Mouse (Mus musculus): ENCODE measurements around the gene Dnajc25. TPM values are rescaled to one million over a fixed set of nuclear protein-coding genes. Genes with fewer than 3 reads are reported as not detected.

The Dnajc25 gene
- polyA plus RNA-seq, 1 experiment from 2014 or later = 6.9 TPM

GRCm38 (mm10) chr4:59011446-59011845 lies 16.6 kb downstream of the Dnajc25 start:
- no peak for ATAC-seq (ENCODE audit: low read depth)
- no peak overlapping the region for H3K27ac ChIP-seq (ENCODE audit: low read depth, low read length)

GRCm38 (mm10) chr4:59015181-59015580 lies 20.3 kb downstream of the Dnajc25 start:
- Histone ChIP-seq H3K27ac (ENCODE audit: low read depth, low read length) (no peak overlapping the region), H3K4me1 (ENCODE audit: control insufficient read depth, insufficient read depth, low read length) (no peaks in the 10 kb centered on the region), H3K9ac (replicated peaks; ENCODE audit: low read depth, low read length) (no peak overlapping the region), H3K27me3 (ENCODE audit: control insufficient read depth, insufficient read depth, low read length) (no peaks in the 10 kb centered on the region), H3K9me3 (ENCODE audit: control insufficient read depth, low read length) (no peaks in the 10 kb centered on the region), H3K4me3 (ENCODE audit: low read depth, low read length) (no peak overlapping the region), H3K36me3 (ENCODE audit: control insufficient read depth, insufficient read depth, low read length) (peaks cover 6% of the 10 kb centered on the region; the same call in 1 of the 2 replicates), H3K4me2 (ENCODE audit: low read depth, low read length) (no peak overlapping the region)
- no peak for ATAC-seq (ENCODE audit: low read depth)
- WGBS = 92% methylated on average over 3 of the region's 3 CpGs

More at GRCm38 (mm10) chr4:59011446-59011845, 16.6 kb downstream of the Dnajc25 start:
- 85% methylated on average over 3 of the region's 3 CpGs for WGBS
- Histone ChIP-seq H3K9ac (replicated peaks; ENCODE audit: low read depth, low read length) (no peak overlapping the region), H3K4me1 (ENCODE audit: control insufficient read depth, insufficient read depth, low read length) (no peaks in the 10 kb centered on the region), H3K4me3 (ENCODE audit: low read depth, low read length) (no peak overlapping the region), H3K4me2 (ENCODE audit: low read depth, low read length) (no peak overlapping the region), H3K36me3 (ENCODE audit: control insufficient read depth, insufficient read depth, low read length) (no peaks in the 10 kb centered on the region), H3K9me3 (ENCODE audit: control insufficient read depth, low read length) (no peaks in the 10 kb centered on the region), H3K27me3 (ENCODE audit: control insufficient read depth, insufficient read depth, low read length) (no peaks in the 10 kb centered on the region)

- no peak overlapping the region for H3K27ac ChIP-seq (ENCODE audit: low read depth, low read length)
- 93% methylated on average over 2 of the region's 2 CpGs for WGBS
- H3K36me3 ChIP-seq (ENCODE audit: control insufficient read depth, insufficient read depth, low read length) = peaks cover 9% of the 10 kb centered on the region; the same call in 1 of the 2 replicates
- ATAC-seq (ENCODE audit: low read depth) = no peak
- H3K9ac ChIP-seq (replicated peaks; ENCODE audit: low read depth, low read length) = no peak overlapping the region
- no peaks in the 10 kb centered on the region for H3K27me3 ChIP-seq (ENCODE audit: control insufficient read depth, insufficient read depth, low read length)
- no peak overlapping the region for H3K4me2 ChIP-seq (ENCODE audit: low read depth, low read length)
- H3K9me3 ChIP-seq (ENCODE audit: control insufficient read depth, low read length) = no peaks in the 10 kb centered on the region
- no peak overlapping the region for H3K4me3 ChIP-seq (ENCODE audit: low read depth, low read length)
- H3K4me1 ChIP-seq (ENCODE audit: control insufficient read depth, insufficient read depth, low read length) = no peaks in the 10 kb centered on the region
Observed at GRCm38 (mm10) chr4:59016922-59017321, 22.1 kb downstream of the Dnajc25 start.

- peak overlapping the region; percentile 95; the same call in 1 of the 2 replicates for H3K27ac ChIP-seq (ENCODE audit: low read depth, low read length)
Observed at GRCm38 (mm10) chr4:59034325-59034917, 39.6 kb downstream of the Dnajc25 start.

GRCm38 (mm10) chr4:59034918-59035785 lies 40.3 kb downstream of the Dnajc25 start, which contains the start of gene Gng10:
Gene Gng10, plus strand, starts transcription at chr4:59035088.
- H3K4me1 ChIP-seq (ENCODE audit: control insufficient read depth, insufficient read depth, low read length) = no peaks in the 10 kb centered on the region
- WGBS = 8% methylated on average over 63 of the region's 76 CpGs
- ATAC-seq (ENCODE audit: low read depth) = peak; percentile 87
- peak within 1 kb of the TSS; percentile 58 for H3K4me2 ChIP-seq (ENCODE audit: low read depth, low read length)
- no peaks in the 10 kb centered on the region for H3K9me3 ChIP-seq (ENCODE audit: control insufficient read depth, low read length)
- H3K27me3 ChIP-seq (ENCODE audit: control insufficient read depth, insufficient read depth, low read length) = no peaks in the 10 kb centered on the region
- 0 out of 2 replicates have a peak, but pooled peaks cover 2% of the 10 kb centered on the region for H3K36me3 ChIP-seq (ENCODE audit: control insufficient read depth, insufficient read depth, low read length)
- H3K4me3 ChIP-seq (ENCODE audit: low read depth, low read length) = peak within 1 kb of the TSS; percentile 73
- H3K27ac ChIP-seq (ENCODE audit: low read depth, low read length) = peak within 1 kb of the TSS; percentile 95
- peak within 1 kb of the TSS; percentile 87 for H3K9ac ChIP-seq (replicated peaks; ENCODE audit: low read depth, low read length)

More at GRCm38 (mm10) chr4:59034325-59034917, 39.6 kb downstream of the Dnajc25 start:
- ATAC-seq (ENCODE audit: low read depth) = peak; percentile 26; the same call in 1 of the 2 replicates
- Histone ChIP-seq H3K4me2 (ENCODE audit: low read depth, low read length) (peak overlapping the region; percentile 58), H3K9ac (replicated peaks; ENCODE audit: low read depth, low read length) (no peak overlapping the region), H3K4me1 (ENCODE audit: control insufficient read depth, insufficient read depth, low read length) (no peaks in the 10 kb centered on the region), H3K27me3 (ENCODE audit: control insufficient read depth, insufficient read depth, low read length) (no peaks in the 10 kb centered on the region), H3K9me3 (ENCODE audit: control insufficient read depth, low read length) (no peaks in the 10 kb centered on the region), H3K4me3 (ENCODE audit: low read depth, low read length) (peak overlapping the region; percentile 73), H3K36me3 (ENCODE audit: control insufficient read depth, insufficient read depth, low read length) (0 out of 2 replicates have a peak, but pooled peaks cover under 1% of the 10 kb centered on the region)
- WGBS = 76% methylated on average over 10 of the region's 10 CpGs

- 55% methylated on average over 18 of the region's 18 CpGs for WGBS
- no peaks in the 10 kb centered on the region for H3K9me3 ChIP-seq (ENCODE audit: control insufficient read depth, low read length)
- peak overlapping the region; percentile 87 for H3K9ac ChIP-seq (replicated peaks; ENCODE audit: low read depth, low read length)
- 0 out of 2 replicates have a peak, but pooled peaks cover 6% of the 10 kb centered on the region for H3K36me3 ChIP-seq (ENCODE audit: control insufficient read depth, insufficient read depth, low read length)
- peak overlapping the region; percentile 73 for H3K4me3 ChIP-seq (ENCODE audit: low read depth, low read length)
- H3K27me3 ChIP-seq (ENCODE audit: control insufficient read depth, insufficient read depth, low read length) = no peaks in the 10 kb centered on the region
- H3K27ac ChIP-seq (ENCODE audit: low read depth, low read length) = peak overlapping the region; percentile 95
- peak overlapping the region; percentile 58 for H3K4me2 ChIP-seq (ENCODE audit: low read depth, low read length)
- no peaks in the 10 kb centered on the region for H3K4me1 ChIP-seq (ENCODE audit: control insufficient read depth, insufficient read depth, low read length)
- ATAC-seq (ENCODE audit: low read depth) = peak; percentile 57
Observed at GRCm38 (mm10) chr4:59035786-59036350, 41.0 kb downstream of the Dnajc25 start.

GRCm38 (mm10) chr4:59036490-59037127 lies 41.7 kb downstream of the Dnajc25 start:
- Histone ChIP-seq H3K9ac (replicated peaks; ENCODE audit: low read depth, low read length) (no peak overlapping the region), H3K4me2 (ENCODE audit: low read depth, low read length) (peak overlapping the region; percentile 58; the same call in 1 of the 2 replicates), H3K27me3 (ENCODE audit: control insufficient read depth, insufficient read depth, low read length) (no peaks in the 10 kb centered on the region), H3K9me3 (ENCODE audit: control insufficient read depth, low read length) (no peaks in the 10 kb centered on the region), H3K4me1 (ENCODE audit: control insufficient read depth, insufficient read depth, low read length) (no peaks in the 10 kb centered on the region), H3K4me3 (ENCODE audit: low read depth, low read length) (peak overlapping the region; percentile 73; the same call in 1 of the 2 replicates), H3K36me3 (ENCODE audit: control insufficient read depth, insufficient read depth, low read length) (peaks cover 7% of the 10 kb centered on the region; the same call in 1 of the 2 replicates), H3K27ac (ENCODE audit: low read depth, low read length) (no peak overlapping the region)
- ATAC-seq (ENCODE audit: low read depth) = no peak; the same call in 1 of the 2 replicates
- WGBS = 52% methylated on average over 13 of the region's 13 CpGs

- Histone ChIP-seq H3K27me3 (ENCODE audit: control insufficient read depth, insufficient read depth, low read length) (no peaks in the 10 kb centered on the region), H3K4me3 (ENCODE audit: low read depth, low read length) (no peak overlapping the region), H3K27ac (ENCODE audit: low read depth, low read length) (no peak overlapping the region), H3K9ac (replicated peaks; ENCODE audit: low read depth, low read length) (no peak overlapping the region), H3K4me2 (ENCODE audit: low read depth, low read length) (no peak overlapping the region), H3K9me3 (ENCODE audit: control insufficient read depth, low read length) (no peaks in the 10 kb centered on the region), H3K36me3 (ENCODE audit: control insufficient read depth, insufficient read depth, low read length) (peaks cover 7% of the 10 kb centered on the region; the same call in 1 of the 2 replicates), H3K4me1 (ENCODE audit: control insufficient read depth, insufficient read depth, low read length) (no peaks in the 10 kb centered on the region)
- WGBS = 84% methylated on average over 3 of the region's 3 CpGs
- no peak for ATAC-seq (ENCODE audit: low read depth)
Observed at GRCm38 (mm10) chr4:59037525-59037924, 42.7 kb downstream of the Dnajc25 start.

All from neural tube, embryonic 14.5 days (tissue).